Mouse (Mus musculus) testis, postnatal 10 days (tissue): ENCODE measurements around the gene Srsf9.
"Not testable (repeated sequence)": the region's sequence is repeated elsewhere in the genome, so short reads cannot be mapped to it uniquely, and the experiment has no call there.

Source experiments
- DNase-seq: peaks from one replicate; pipeline ENCODE4 v3.0.0; 2021; ENCODE audit warnings: low spot score

Gene Srsf9

GRCm38 (mm10) chr5:115373441-115374203 lies 46.6 kb downstream of the Srsf9 start:
- peak; percentile 55 for DNase-seq

GRCm38 (mm10) chr5:115374204-115374820 lies 47.3 kb downstream of the Srsf9 start:
- no peak for DNase-seq

- no peak for DNase-seq
Observed at GRCm38 (mm10) chr5:115375436-115375835, 48.5 kb downstream of the Srsf9 start.

GRCm38 (mm10) chr5:115378882-115379281 lies 51.9 kb downstream of the Srsf9 start:
- not testable (repeated sequence) for DNase-seq
